Mouse (Mus musculus) CH12.LX (cell line): ENCODE data around the gene A3galt2. TPM values are rescaled to one million over a fixed set of nuclear protein-coding genes. Genes with fewer than 3 reads are reported as not detected.
A peak's percentile ranks its signal among the peaks of the same experiment; 100 is the strongest.

Source experiments
- DNase-seq: peaks from one replicate; pipeline ENCODE4 v3.0.0-alpha.2; 2013; ENCODE audit errors: extremely low read depth
- H3K27ac ChIP-seq: 2 replicates; pipeline ENCODE4 v1.5.1; 2012; ENCODE audit warnings: low read depth, mild to moderate bottlenecking, control low read depth, moderate library complexity; ENCODE audit not compliant: insufficient read depth
- H3K27me3 ChIP-seq: replicated peaks from 2 replicates; pipeline ENCODE3; 2012; ENCODE audit warnings: inconsistent platforms
- H3K36me3 ChIP-seq, 2 experiments: replicated peaks in 1 of 2; 2 replicates each; pipeline versions ENCODE3 to v1.6.1; 2012; ENCODE audit warnings: inconsistent platforms in 1 of 2, low read length in 1 of 2, mild to moderate bottlenecking in 1 of 2, mixed read lengths in 1 of 2, moderate library complexity in 1 of 2; ENCODE audit not compliant: control insufficient read depth in 1 of 2, insufficient read depth in 1 of 2
- H3K4me1 ChIP-seq, 2 experiments: 2 replicates each; pipeline ENCODE4 v1.6.1; 2012; ENCODE audit warnings: inconsistent platforms in 1 of 2, moderate library complexity in 1 of 2; ENCODE audit not compliant: insufficient read depth in 2 of 2, control insufficient read depth in 1 of 2
- H3K4me2 ChIP-seq: 2 replicates; pipeline ENCODE4 v1.6.1; 2012; ENCODE audit warnings: low read depth, mild to moderate bottlenecking, control low read depth; ENCODE audit not compliant: poor library complexity, insufficient read depth, severe bottlenecking
- H3K4me3 ChIP-seq, 3 experiments: fragments of 150-350 bp in 1 of 3; sonication (generic) in 1 of 3; replicated peaks in 1 of 3; 2 replicates each; pipeline versions ENCODE3 to v1.5.1; 2011 to 2012; ENCODE audit warnings: low read depth in 2 of 3, low read length in 2 of 3, mild to moderate bottlenecking in 2 of 3, moderate library complexity in 2 of 3, control low read depth in 1 of 3, improper control_type of control experiment in 1 of 3, inconsistent platforms in 1 of 3, mixed read lengths in 1 of 3; ENCODE audit not compliant: poor library complexity in 1 of 3
- H3K79me2 ChIP-seq: replicated peaks from 2 replicates; pipeline ENCODE4 v1.6.1; 2012; ENCODE audit warnings: mild to moderate bottlenecking, moderate library complexity; ENCODE audit not compliant: control insufficient read depth, poor library complexity, insufficient read depth, severe bottlenecking; ENCODE audit errors: extremely low read depth
- H3K9ac ChIP-seq: 2 replicates; pipeline ENCODE4 v1.6.1; 2012; ENCODE audit warnings: low read depth, mild to moderate bottlenecking, control low read depth, moderate library complexity; ENCODE audit not compliant: insufficient read depth
- H3K9me3 ChIP-seq: replicated peaks from 2 replicates; pipeline ENCODE3; 2012; ENCODE audit warnings: low read length, inconsistent platforms, mixed read lengths
- BHLHE40 ChIP-seq: IDR thresholded peaks from 2 replicates; pipeline ENCODE4 v1.6.1; 2011; ENCODE audit warnings: mild to moderate bottlenecking, low read depth, low read length, improper control_type of control experiment
- CTCF ChIP-seq, 2 experiments: IDR thresholded peaks in 1 of 2; conservative IDR thresholded peaks in 1 of 2; 2 replicates each; pipeline ENCODE4 v1.5.1; 2011 to 2012; ENCODE audit warnings: low read depth in 2 of 2, low read length in 2 of 2, improper control_type of control experiment in 1 of 2, inconsistent platforms in 1 of 2, mild to moderate bottlenecking in 1 of 2, moderate library complexity in 1 of 2
- HCFC1 ChIP-seq: IDR thresholded peaks from 2 replicates; pipeline ENCODE4 v1.6.1; 2012; ENCODE audit warnings: low read depth, mild to moderate bottlenecking, inconsistent platforms, low read length, improper control_type of control experiment
- JUN ChIP-seq: IDR thresholded peaks from 2 replicates; pipeline ENCODE4 v1.6.1; 2011; ENCODE audit warnings: low read depth, mild to moderate bottlenecking, low read length, improper control_type of control experiment, moderate library complexity; ENCODE audit not compliant: insufficient read depth
- MAFK ChIP-seq: IDR thresholded peaks from 2 replicates; pipeline ENCODE4 v1.6.1; 2011; ENCODE audit warnings: low read length, improper control_type of control experiment; ENCODE audit not compliant: insufficient replicate concordance
- MAX ChIP-seq: IDR thresholded peaks from 2 replicates; pipeline ENCODE4 v1.6.1; 2011; ENCODE audit warnings: low read length, improper control_type of control experiment
- MEF2A ChIP-seq: IDR thresholded peaks from 2 replicates; pipeline ENCODE4 v1.6.1; 2014; ENCODE audit warnings: low read depth, mild to moderate bottlenecking, inconsistent platforms, low read length, improper control_type of control experiment, borderline replicate concordance
- NELFE ChIP-seq: IDR thresholded peaks from 2 replicates; pipeline ENCODE4 v1.6.1; 2011; ENCODE audit warnings: low read depth, low read length, improper control_type of control experiment
- RAD21 ChIP-seq: IDR thresholded peaks from 2 replicates; pipeline ENCODE4 v1.6.1; 2011; ENCODE audit warnings: low read depth, mild to moderate bottlenecking, low read length, improper control_type of control experiment, moderate library complexity
- RCOR1 ChIP-seq: conservative IDR thresholded peaks from 2 replicates; pipeline ENCODE4 v1.6.1; 2012; ENCODE audit warnings: low read depth, mild to moderate bottlenecking, inconsistent platforms, low read length, improper control_type of control experiment
- SIN3A ChIP-seq: IDR thresholded peaks from 2 replicates; pipeline ENCODE4 v1.6.1; 2012; ENCODE audit warnings: low read length, improper control_type of control experiment, inconsistent platforms
- SMC3 ChIP-seq: IDR thresholded peaks from 2 replicates; pipeline ENCODE4 v1.6.1; 2011; ENCODE audit warnings: low read depth, low read length, improper control_type of control experiment
- TBP ChIP-seq: conservative IDR thresholded peaks from 2 replicates; pipeline ENCODE4 v1.6.1; 2011; ENCODE audit warnings: low read depth, low read length, improper control_type of control experiment
- TCF12 ChIP-seq: IDR thresholded peaks from 2 replicates; pipeline ENCODE4 v1.6.1; 2014; ENCODE audit warnings: low read depth, mild to moderate bottlenecking, inconsistent platforms, low read length, improper control_type of control experiment
- UBTF ChIP-seq: IDR thresholded peaks from 2 replicates; pipeline ENCODE4 v1.6.1; 2012; ENCODE audit warnings: low read depth, mild to moderate bottlenecking, inconsistent platforms, low read length, improper control_type of control experiment, moderate library complexity
- USF2 ChIP-seq: conservative IDR thresholded peaks from 2 replicates; pipeline ENCODE4 v1.6.1; 2011; ENCODE audit warnings: low read depth, low read length, improper control_type of control experiment
- ZC3H11A ChIP-seq: IDR thresholded peaks from 2 replicates; pipeline ENCODE4 v1.6.1; 2012; ENCODE audit warnings: low read depth, mild to moderate bottlenecking, inconsistent platforms, low read length, improper control_type of control experiment
- ZKSCAN1 ChIP-seq: IDR thresholded peaks from 2 replicates; pipeline ENCODE4 v1.6.1; 2012; ENCODE audit warnings: low read depth, inconsistent platforms, low read length, improper control_type of control experiment, borderline replicate concordance
- ZMIZ1 ChIP-seq: IDR thresholded peaks from 2 replicates; pipeline ENCODE4 v1.6.1; 2012; ENCODE audit warnings: low read depth, mild to moderate bottlenecking, inconsistent platforms, low read length, improper control_type of control experiment
- dilution Hi-C: fragments of 300-500 bp; cut with MboI; formaldehyde crosslinking; loops from 2 replicates; pipeline ENCODE4 v1.14.3; 2020; ENCODE audit warnings: low sequenced_read_pairs; ENCODE audit not compliant: extremely low pct_unique_long_range_greater_than_20kb, extremely low pct_ligation_motif_present
- in situ Hi-C: fragments of 300-500 bp; cut with MboI; formaldehyde crosslinking; loops from 3 replicates; pipeline ENCODE4 v1.14.3; 2019; ENCODE audit warnings: low sequenced_read_pairs, low pct_ligation_motif_present, low pct_unique_long_range_greater_than_20kb, mixed read lengths
- polyA plus RNA-seq: library from polyadenylated mRNA; unstranded; fragments of >175 nt; gene quantifications from 2 replicates; pipeline ENCODE4 v1.2.1, GENCODE M21; 2012; ENCODE audit warnings: low read depth; ENCODE audit not compliant: insufficient read length
- total RNA-seq, 2 experiments: library from RNA; depleted of rRNA; stranded (reverse); fragments of 300-350 nt in 1 of 2; fragments of >200 nt in 1 of 2; gene quantifications; 2 replicates each; pipeline ENCODE4 v1.2.3; 2012 to 2014

A3galt2 gene
- total and polyA plus RNA-seq, 3 experiments, result 0.04 to 0.11 TPM; not detected in 1

DNA sequence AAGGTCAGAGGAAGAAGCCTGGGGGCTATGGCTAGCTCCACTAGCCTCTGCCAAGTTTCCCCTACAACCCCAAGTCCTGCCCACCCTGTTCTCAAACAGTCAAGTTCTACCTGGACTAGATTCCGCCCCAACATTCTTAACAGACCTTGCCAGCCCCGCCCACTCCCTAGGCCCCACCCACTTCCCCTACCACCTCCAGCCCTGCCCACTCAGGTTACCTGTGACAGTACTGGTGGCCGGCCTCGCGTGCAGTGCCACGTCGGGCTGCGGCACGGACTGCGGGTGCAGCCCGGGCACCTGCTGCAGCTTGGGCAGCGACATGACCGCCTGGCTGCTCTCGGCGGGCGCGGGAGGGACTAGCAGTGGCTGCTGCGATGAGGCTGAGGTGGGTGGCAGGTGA, 34.5 kb downstream of the A3galt2 start:
- Histone ChIP-seq H3K9me3 (no peaks in the 10 kb centered on the region), H3K4me3 (no peak overlapping the region), H3K27me3 (no peaks in the 10 kb centered on the region), H3K4me1 (peaks cover 30 to 64% of the 10 kb centered on the region in 2 experiments), H3K79me2 (peaks cover 16% of the 10 kb centered on the region), H3K27ac (no peak overlapping the region), H3K36me3 (peaks cover 17 to 50% of the 10 kb centered on the region in 2 experiments), H3K4me2 (no peak overlapping the region), H3K9ac (no peak overlapping the region)
- no peak for DNase-seq
- in situ Hi-C loops, result no loop called here
- TF ChIP-seq TCF12, result no peak
- TF ChIP-seq TBP, result no peak
- TF ChIP-seq MAX, result no peak
- no peak for TF ChIP-seq RAD21
- TF ChIP-seq CTCF (conservative IDR thresholded peaks at IDR 0.05 in 1 of 2, IDR thresholded peaks at IDR 0.05 in 1 of 2; ENCODE audit: low read depth in 2 of 2, low read length in 2 of 2), result no peak
- no peak for TF ChIP-seq JUN
- TF ChIP-seq UBTF, result no peak
- TF ChIP-seq SMC3, result no peak
- TF ChIP-seq NELFE, result no peak
- TF ChIP-seq USF2, result no peak
- TF ChIP-seq MAFK, result no peak
- no peak for TF ChIP-seq ZMIZ1
- TF ChIP-seq RCOR1, result no peak
- TF ChIP-seq HCFC1, result no peak
- no peak for TF ChIP-seq SIN3A
- no peak for TF ChIP-seq MEF2A
- TF ChIP-seq ZC3H11A, result no peak
- dilution Hi-C loops, result no loop called here

GRCm38 (mm10) chr4:128793710-128794109, 38.5 kb downstream of the A3galt2 start:
- Histone ChIP-seq H3K9ac (0 out of 2 replicates have a peak overlapping the region, but pooled peaks have one; percentile 14), H3K27ac (peak overlapping the region; percentile 73; the same call in 1 of the 2 replicates), H3K9me3 (no peaks in the 10 kb centered on the region), H3K4me1 (peaks cover 54 to 85% of the 10 kb centered on the region in 2 experiments), H3K36me3 (peaks cover 12 to 47% of the 10 kb centered on the region in 2 experiments), H3K4me2 (no peak overlapping the region), H3K4me3 (no peak overlapping the region), H3K79me2 (peaks cover 23% of the 10 kb centered on the region), H3K27me3 (no peaks in the 10 kb centered on the region)
- dilution Hi-C loops (no loop called here), in situ Hi-C loops (no loop called here)
- DNase-seq, result no peak
- TF ChIP-seq JUN, result no peak
- peak; percentile 52; the same call in 1 of the 2 replicates for TF ChIP-seq BHLHE40
- no peak for TF ChIP-seq ZKSCAN1
